Mouse (Mus musculus): ENCODE measurements at regions not wholly inside any gene's neighbourhood (a gene's known extent, or its start where the extent isn't known, plus 50 kb on each side); places are given as distances from the start of the nearest gene placed in this dataset.
A peak's percentile ranks its signal among the peaks of the same experiment; 100 is the strongest.

- 87% methylated on average over 1 of the region's 1 CpGs for WGBS
These were observed 246.1 kb upstream of the A1bg start for GRCm38 (mm10) chr15:61168842-61169416.

GRCm38 (mm10) chr15:61165050-61165449 is 242.2 kb upstream of the A1bg start:
- WGBS, result 40% methylated on average over 5 of the region's 5 CpGs
- Histone ChIP-seq H3K4me3 (ENCODE audit: low read depth, low read length) (no peak overlapping the region), H3K4me2 (no peak overlapping the region), H3K9ac (no peak overlapping the region), H3K36me3 (ENCODE audit: insufficient read depth) (no peaks in the 10 kb centered on the region), H3K27me3 (ENCODE audit: insufficient read depth, low read length) (no peaks in the 10 kb centered on the region), H3K4me1 (ENCODE audit: insufficient read depth) (no peaks in the 10 kb centered on the region), H3K27ac (ENCODE audit: low read depth) (no peak overlapping the region), H3K9me3 (ENCODE audit: low read depth, low read length) (no peaks in the 10 kb centered on the region)
- no peak for TF ChIP-seq CTCF (IDR thresholded peaks at IDR 0.05; ENCODE audit: low read depth)
- ATAC-seq (ENCODE audit: insufficient read depth) (no peak), DNase-seq (peak; percentile 36)

More at GRCm38 (mm10) chr15:61168842-61169416, 246.1 kb upstream of the A1bg start:
- Histone ChIP-seq H3K4me2 (no peak overlapping the region), H3K4me1 (ENCODE audit: insufficient read depth) (no peaks in the 10 kb centered on the region), H3K9ac (no peak overlapping the region), H3K36me3 (ENCODE audit: insufficient read depth) (no peaks in the 10 kb centered on the region), H3K4me3 (ENCODE audit: low read depth, low read length) (no peak overlapping the region), H3K27me3 (ENCODE audit: insufficient read depth, low read length) (no peaks in the 10 kb centered on the region), H3K9me3 (ENCODE audit: low read depth, low read length) (no peaks in the 10 kb centered on the region), H3K27ac (ENCODE audit: low read depth) (no peak overlapping the region)
- TF ChIP-seq CTCF (IDR thresholded peaks at IDR 0.05; ENCODE audit: low read depth), result no peak
- ATAC-seq (ENCODE audit: insufficient read depth), result no peak
- DNase-seq, result no peak

DNA sequence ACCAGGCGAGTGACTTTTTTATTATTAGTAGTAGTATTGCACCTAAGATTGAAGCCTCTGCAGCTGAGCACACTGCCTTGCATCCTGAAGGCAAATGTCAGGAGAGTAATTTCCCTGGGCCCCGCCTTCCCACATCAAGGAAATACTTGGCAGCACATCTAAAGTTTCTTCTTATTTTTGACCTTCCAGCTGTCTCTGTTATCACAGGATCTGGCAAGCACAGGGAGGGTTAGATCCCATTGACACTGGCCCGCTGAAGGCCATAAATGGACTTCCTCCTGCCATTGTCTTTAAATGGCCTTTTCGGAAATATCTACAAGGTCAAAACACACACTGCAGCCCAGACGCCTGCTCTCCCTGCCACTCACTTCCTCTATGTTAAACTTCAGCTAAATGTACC is 238.6 kb upstream of the A1bg start:
- no peak overlapping the region for H3K9ac ChIP-seq
- no peaks in the 10 kb centered on the region for H3K9me3 ChIP-seq (ENCODE audit: low read depth, low read length)
- DNase-seq, result peak; percentile 77
- no peaks in the 10 kb centered on the region for H3K4me1 ChIP-seq (ENCODE audit: insufficient read depth)
- no peak overlapping the region; the same call in 1 of the 2 replicates for H3K27ac ChIP-seq (ENCODE audit: low read depth)
- 58% methylated on average over 5 of the region's 5 CpGs for WGBS
- no peak overlapping the region for H3K4me3 ChIP-seq (ENCODE audit: low read depth, low read length)
- no peak for TF ChIP-seq CTCF (IDR thresholded peaks at IDR 0.05; ENCODE audit: low read depth)
- H3K4me2 ChIP-seq, result no peak overlapping the region
- peak; percentile 42; the same call in 1 of the 2 replicates for ATAC-seq (ENCODE audit: insufficient read depth)
- no peaks in the 10 kb centered on the region for H3K27me3 ChIP-seq (ENCODE audit: insufficient read depth, low read length)
- no peaks in the 10 kb centered on the region for H3K36me3 ChIP-seq (ENCODE audit: insufficient read depth)

DNA sequence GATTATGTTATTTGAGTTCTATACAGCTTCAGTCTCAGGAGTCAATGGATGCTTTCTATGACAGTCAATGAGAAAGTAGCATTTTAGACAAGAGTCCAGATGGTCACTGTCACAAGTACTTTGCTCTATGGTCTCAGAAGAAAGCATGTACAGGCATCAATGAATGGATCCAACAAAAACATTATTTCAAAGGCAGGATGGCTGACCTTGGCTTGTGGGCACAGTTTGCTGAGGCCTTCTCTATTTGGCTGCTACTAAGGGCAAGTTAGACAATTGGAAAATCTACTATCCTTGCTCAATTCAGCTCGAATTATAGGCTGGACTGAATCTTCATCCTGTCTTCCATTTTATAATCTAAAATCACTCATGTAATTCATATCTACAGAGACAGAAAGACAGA is 237.9 kb upstream of the A1bg start:
- no peak overlapping the region for H3K27ac ChIP-seq (ENCODE audit: low read depth)
- TF ChIP-seq CTCF (IDR thresholded peaks at IDR 0.05; ENCODE audit: low read depth), result no peak
- WGBS, result 57% methylated on average over 1 of the region's 1 CpGs

GRCm38 (mm10) chr15:61159552-61159951 is 236.7 kb upstream of the A1bg start:
- WGBS, result 80% methylated on average over 5 of the region's 5 CpGs
- TF ChIP-seq CTCF (IDR thresholded peaks at IDR 0.05; ENCODE audit: low read depth), result no peak
- ATAC-seq (ENCODE audit: insufficient read depth) (no peak), DNase-seq (no peak)
- H3K9ac ChIP-seq, result no peak overlapping the region
- H3K4me1 ChIP-seq (ENCODE audit: insufficient read depth), result 0 out of 2 replicates have a peak, but pooled peaks cover 4% of the 10 kb centered on the region
- no peaks in the 10 kb centered on the region for H3K36me3 ChIP-seq (ENCODE audit: insufficient read depth)
- no peak overlapping the region for H3K4me3 ChIP-seq (ENCODE audit: low read depth, low read length)
- no peak overlapping the region for H3K4me2 ChIP-seq
- H3K27me3 ChIP-seq (ENCODE audit: insufficient read depth, low read length), result no peaks in the 10 kb centered on the region
- H3K9me3 ChIP-seq (ENCODE audit: low read depth, low read length), result no peaks in the 10 kb centered on the region
- H3K27ac ChIP-seq (ENCODE audit: low read depth), result no peak overlapping the region

More for the DNA sequence above, 237.9 kb upstream of the A1bg start:
- Histone ChIP-seq H3K9ac (no peak overlapping the region), H3K4me1 (ENCODE audit: insufficient read depth) (no peaks in the 10 kb centered on the region), H3K9me3 (ENCODE audit: low read depth, low read length) (no peaks in the 10 kb centered on the region), H3K36me3 (ENCODE audit: insufficient read depth) (no peaks in the 10 kb centered on the region), H3K4me2 (no peak overlapping the region), H3K27me3 (ENCODE audit: insufficient read depth, low read length) (no peaks in the 10 kb centered on the region), H3K4me3 (ENCODE audit: low read depth, low read length) (no peak overlapping the region)
- DNase-seq, result peak; percentile 5
- no peak for ATAC-seq (ENCODE audit: insufficient read depth)

DNA sequence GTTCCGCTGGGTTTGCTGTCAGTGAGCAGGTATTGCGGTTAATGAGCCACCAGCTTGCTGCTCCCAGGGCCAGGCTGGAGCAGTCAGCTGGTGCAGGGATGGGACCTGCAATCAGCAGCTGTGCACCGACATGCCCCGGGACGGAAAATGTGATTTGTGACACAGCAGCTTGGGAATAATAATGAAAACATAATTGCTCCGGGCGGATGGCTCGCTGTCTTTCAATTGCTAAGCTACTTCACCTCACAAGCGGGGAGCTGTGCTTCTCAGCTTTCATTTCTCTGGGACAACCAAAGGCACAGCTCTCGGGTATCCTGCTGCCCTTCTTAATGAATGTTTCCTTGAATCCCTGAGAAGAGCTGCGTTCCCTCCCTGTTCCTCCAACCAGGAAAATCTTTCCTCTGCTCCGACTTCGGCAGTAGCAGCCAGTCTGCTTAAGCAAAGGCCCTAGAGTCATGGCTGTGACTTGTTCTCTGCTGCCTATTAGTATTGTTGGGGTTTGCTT is 235.3 kb upstream of the A1bg start:
- H3K9me3 ChIP-seq (ENCODE audit: low read depth, low read length), result no peaks in the 10 kb centered on the region
- peak overlapping the region; percentile 66 for H3K4me2 ChIP-seq
- ATAC-seq (ENCODE audit: insufficient read depth), result 0 out of 2 replicates have a peak, but pooled peaks have one; percentile 28
- H3K9ac ChIP-seq, result peak overlapping the region; percentile 48
- TF ChIP-seq CTCF (IDR thresholded peaks at IDR 0.05; ENCODE audit: low read depth), result no peak
- H3K27me3 ChIP-seq (ENCODE audit: insufficient read depth, low read length), result no peaks in the 10 kb centered on the region
- 32% methylated on average over 13 of the region's 13 CpGs for WGBS
- H3K4me3 ChIP-seq (ENCODE audit: low read depth, low read length), result peak overlapping the region; percentile 35
- no peaks in the 10 kb centered on the region for H3K36me3 ChIP-seq (ENCODE audit: insufficient read depth)
- DNase-seq, result peak; percentile 62
- peak overlapping the region; percentile 43; the same call in 1 of the 2 replicates for H3K27ac ChIP-seq (ENCODE audit: low read depth)
- 0 out of 2 replicates have a peak, but pooled peaks cover 4% of the 10 kb centered on the region for H3K4me1 ChIP-seq (ENCODE audit: insufficient read depth)

DNA sequence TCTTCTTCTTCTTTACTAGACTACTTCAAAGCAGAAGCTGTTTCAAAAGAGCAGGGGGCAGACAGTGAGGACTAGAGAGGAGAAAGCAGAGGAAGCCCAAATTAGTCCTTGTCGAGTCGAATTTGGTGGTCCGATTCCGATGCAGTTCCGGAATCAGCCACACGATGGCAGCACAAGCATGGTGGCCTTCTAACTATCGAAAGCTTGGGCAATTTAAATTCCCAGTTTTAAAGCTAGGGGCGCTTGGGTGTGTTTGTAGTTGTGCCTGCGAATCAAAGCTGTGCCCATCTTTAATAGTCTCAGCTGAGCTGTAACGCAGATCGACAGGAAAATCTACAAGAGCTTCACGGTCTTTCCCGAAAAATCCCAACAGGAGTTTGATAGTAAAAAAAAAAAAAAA is 234.7 kb upstream of the A1bg start:
- TF ChIP-seq CTCF (IDR thresholded peaks at IDR 0.05; ENCODE audit: low read depth), result peak; percentile 99
- 5% methylated on average over 13 of the region's 13 CpGs for WGBS
- H3K4me2 ChIP-seq, result peak overlapping the region; percentile 66
- no peak overlapping the region; the same call in 1 of the 2 replicates for H3K9ac ChIP-seq
- no peak overlapping the region; the same call in 1 of the 2 replicates for H3K27ac ChIP-seq (ENCODE audit: low read depth)
- no peaks in the 10 kb centered on the region for H3K36me3 ChIP-seq (ENCODE audit: insufficient read depth)
- H3K9me3 ChIP-seq (ENCODE audit: low read depth, low read length), result no peaks in the 10 kb centered on the region
- DNase-seq, result peak; percentile 98
- H3K4me3 ChIP-seq (ENCODE audit: low read depth, low read length), result peak overlapping the region; percentile 35
- H3K4me1 ChIP-seq (ENCODE audit: insufficient read depth), result 0 out of 2 replicates have a peak, but pooled peaks cover 4% of the 10 kb centered on the region
- H3K27me3 ChIP-seq (ENCODE audit: insufficient read depth, low read length), result no peaks in the 10 kb centered on the region
- ATAC-seq (ENCODE audit: insufficient read depth), result peak; percentile 67; the same call in 1 of the 2 replicates

Data from lung, embryonic 14.5 days (tissue).